Mouse (Mus musculus) ovary, postnatal 10 days (tissue): ENCODE results near the gene Rcor2.

Experiments
- DNase-seq: peaks from one replicate; pipeline ENCODE4 v3.0.0; 2022; ENCODE audit warnings: low spot score

Gene Rcor2

GRCm38 (mm10) chr19:7294098-7294876 lies 27.2 kb downstream of the Rcor2 start:
- DNase-seq, result no peak

GRCm38 (mm10) chr19:7295071-7295658 lies 28.0 kb downstream of the Rcor2 start:
- no peak for DNase-seq

- no peak for DNase-seq
Observed at GRCm38 (mm10) chr19:7295959-7296358, 28.8 kb downstream of the Rcor2 start.

GRCm38 (mm10) chr19:7299052-7299451 lies 31.9 kb downstream of the Rcor2 start:
- no peak for DNase-seq

GRCm38 (mm10) chr19:7300078-7300477 lies 33.0 kb downstream of the Rcor2 start:
- no peak for DNase-seq

GRCm38 (mm10) chr19:7301647-7302492 lies 34.7 kb downstream of the Rcor2 start:
- DNase-seq, result no peak

- no peak for DNase-seq
Observed at GRCm38 (mm10) chr19:7302493-7302797, 35.3 kb downstream of the Rcor2 start.

- no peak for DNase-seq
Observed at GRCm38 (mm10) chr19:7303796-7304195, 36.7 kb downstream of the Rcor2 start.

GRCm38 (mm10) chr19:7304801-7305200 lies 37.7 kb downstream of the Rcor2 start:
- no peak for DNase-seq

- DNase-seq, result no peak
Observed at GRCm38 (mm10) chr19:7305380-7306310, 38.5 kb downstream of the Rcor2 start.

- no peak for DNase-seq
Observed at GRCm38 (mm10) chr19:7306968-7307367, 39.8 kb downstream of the Rcor2 start.

GRCm38 (mm10) chr19:7307995-7308770 lies 41.1 kb downstream of the Rcor2 start:
- DNase-seq, result no peak

GRCm38 (mm10) chr19:7309738-7310330 lies 42.7 kb downstream of the Rcor2 start:
- DNase-seq, result no peak

- no peak for DNase-seq
Observed at GRCm38 (mm10) chr19:7310704-7311103, 43.6 kb downstream of the Rcor2 start.

- DNase-seq, result no peak
Observed at GRCm38 (mm10) chr19:7311306-7311705, 44.2 kb downstream of the Rcor2 start.

GRCm38 (mm10) chr19:7313660-7314059 lies 46.5 kb downstream of the Rcor2 start:
- no peak for DNase-seq

- no peak for DNase-seq
Observed at GRCm38 (mm10) chr19:7314976-7315586, 48.0 kb downstream of the Rcor2 start.

- no peak for DNase-seq
Observed at GRCm38 (mm10) chr19:7315587-7315984, 48.5 kb downstream of the Rcor2 start.

- no peak for DNase-seq
Observed at GRCm38 (mm10) chr19:7316822-7317221, 49.7 kb downstream of the Rcor2 start.

GRCm38 (mm10) chr19:7317716-7318115 lies 50.6 kb downstream of the Rcor2 start:
- DNase-seq, result no peak
